Mouse (Mus musculus): ENCODE results near the gene Adgrl2. TPM values are rescaled to one million over a fixed set of nuclear protein-coding genes. Genes with fewer than 3 reads are reported as not detected.

Adgrl2 gene
- polyA plus RNA-seq, 1 experiment from 2014 or later: 83.2 TPM

DNA sequence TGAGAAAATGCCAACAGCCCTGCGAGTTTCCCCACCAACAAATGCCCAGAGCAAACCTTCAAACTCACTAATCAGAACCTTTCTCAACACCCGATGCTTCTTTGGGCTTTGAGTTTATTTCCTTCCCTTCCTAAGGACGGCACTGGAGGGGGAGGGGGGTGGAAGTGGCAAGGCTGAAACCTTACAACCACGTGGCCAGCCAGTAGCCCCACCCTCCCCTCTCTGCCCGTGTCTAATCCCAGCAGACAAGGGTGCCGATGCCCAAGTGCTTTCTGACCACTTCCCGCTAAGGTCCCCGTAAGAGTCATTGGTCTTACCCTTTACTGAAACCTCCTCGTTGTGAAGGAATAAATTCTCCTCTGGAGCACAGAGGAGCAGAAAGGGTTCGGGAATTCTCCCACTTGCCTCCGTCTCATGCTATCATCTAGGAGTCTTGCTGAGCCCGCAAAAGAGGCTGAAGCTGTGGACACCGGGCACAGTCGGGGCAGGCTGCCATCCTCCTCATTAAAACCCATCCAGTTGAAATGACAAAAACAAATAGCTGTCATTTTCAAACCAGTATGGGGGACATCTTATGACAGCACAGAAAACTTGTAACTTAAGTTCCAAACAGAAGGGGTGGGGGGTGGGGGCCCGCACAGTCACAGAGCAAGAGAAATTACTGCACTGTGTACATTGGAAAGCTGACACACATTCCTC lies 30.9 kb downstream of the Adgrl2 start:
- Histone ChIP-seq H3K9me3 (ENCODE audit: low read depth, low read length) (no peaks in the 10 kb centered on the region), H3K27me3 (ENCODE audit: insufficient read depth, low read length) (no peaks in the 10 kb centered on the region), H3K4me2 (peak overlapping the region; percentile 63), H3K4me1 (ENCODE audit: insufficient read depth) (peaks cover 35% of the 10 kb centered on the region), H3K4me3 (ENCODE audit: low read depth, low read length) (peak overlapping the region; percentile 21), H3K36me3 (ENCODE audit: insufficient read depth) (no peaks in the 10 kb centered on the region), H3K9ac (peak overlapping the region; percentile 26; the same call in 1 of the 2 replicates), H3K27ac (ENCODE audit: low read depth) (no peak overlapping the region)
- ATAC-seq (ENCODE audit: insufficient read depth) (peak; percentile 62), DNase-seq (no peak)
- WGBS: 11% methylated on average over 15 of the region's 15 CpGs
- TF ChIP-seq CTCF (IDR thresholded peaks at IDR 0.05; ENCODE audit: low read depth): no peak

DNA sequence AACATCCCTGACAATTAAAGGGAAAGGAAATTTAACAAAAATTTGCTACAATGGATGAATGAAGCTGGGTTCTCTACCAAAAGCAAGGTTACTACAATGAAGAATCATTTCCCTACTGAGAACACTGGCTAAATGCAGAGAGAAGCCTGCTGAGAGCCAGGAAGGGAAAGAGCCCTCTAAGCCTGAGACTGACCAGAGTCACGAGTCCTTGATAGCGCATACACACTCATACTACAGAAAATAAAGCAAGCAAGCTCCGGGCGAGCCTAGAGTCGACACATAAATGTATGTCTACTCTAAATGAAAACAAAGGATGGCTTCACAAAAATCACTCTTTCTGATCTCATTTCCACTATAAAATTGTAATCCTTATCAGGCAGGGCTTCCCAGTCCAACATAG lies 31.6 kb downstream of the Adgrl2 start:
- H3K36me3 ChIP-seq (ENCODE audit: insufficient read depth): no peaks in the 10 kb centered on the region
- no peaks in the 10 kb centered on the region for H3K9me3 ChIP-seq (ENCODE audit: low read depth, low read length)
- 45% methylated on average over 5 of the region's 5 CpGs for WGBS
- peaks cover 35% of the 10 kb centered on the region for H3K4me1 ChIP-seq (ENCODE audit: insufficient read depth)
- peak overlapping the region; percentile 26; the same call in 1 of the 2 replicates for H3K9ac ChIP-seq
- no peak overlapping the region for H3K4me3 ChIP-seq (ENCODE audit: low read depth, low read length)
- ATAC-seq (ENCODE audit: insufficient read depth) (no peak), DNase-seq (no peak)
- H3K4me2 ChIP-seq: peak overlapping the region; percentile 63
- no peaks in the 10 kb centered on the region for H3K27me3 ChIP-seq (ENCODE audit: insufficient read depth, low read length)
- TF ChIP-seq CTCF (IDR thresholded peaks at IDR 0.05; ENCODE audit: low read depth): no peak
- no peak overlapping the region for H3K27ac ChIP-seq (ENCODE audit: low read depth)

DNA sequence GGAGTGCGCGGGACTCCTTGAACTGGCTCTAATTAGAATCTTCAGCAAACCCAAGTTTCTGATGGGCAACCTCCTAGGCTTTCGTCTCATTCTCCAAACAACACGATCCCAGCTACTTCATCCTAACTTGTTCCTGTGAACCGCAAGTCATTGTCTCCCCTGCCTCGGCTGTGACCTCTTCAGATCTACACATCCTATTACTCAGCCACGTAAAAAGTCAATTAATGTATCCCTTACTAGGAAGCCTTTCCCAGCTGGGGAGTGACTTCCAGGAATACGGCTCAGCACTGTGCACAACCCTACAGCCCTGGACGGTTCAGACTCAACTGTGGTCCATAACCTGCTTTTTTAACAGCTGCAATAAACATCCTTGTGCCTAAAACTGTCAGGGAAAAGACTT lies 32.2 kb downstream of the Adgrl2 start:
- no peak for TF ChIP-seq CTCF (IDR thresholded peaks at IDR 0.05; ENCODE audit: low read depth)
- 52% methylated on average over 9 of the region's 9 CpGs for WGBS
- peaks cover 35% of the 10 kb centered on the region for H3K4me1 ChIP-seq (ENCODE audit: insufficient read depth)

DNA sequence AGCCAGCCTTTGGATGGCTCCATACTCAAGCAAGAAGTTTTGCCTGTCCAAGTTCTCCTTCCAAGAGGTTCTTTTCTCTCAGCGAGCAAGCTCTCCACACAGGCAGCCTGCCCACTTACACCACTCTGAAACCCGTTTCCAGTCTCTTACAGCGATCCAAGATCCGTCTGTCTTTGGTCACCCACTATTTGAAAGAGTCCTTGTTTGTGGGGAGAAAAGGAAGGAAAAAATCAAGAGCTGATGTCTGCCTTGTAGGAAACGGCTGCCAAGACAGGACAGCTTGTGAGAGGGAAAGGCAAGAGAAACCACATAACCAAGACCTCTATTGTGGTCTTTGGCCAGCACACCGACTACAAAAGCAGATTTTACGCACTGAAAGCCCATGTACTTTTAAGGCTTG lies 33.5 kb downstream of the Adgrl2 start:
- H3K4me1 ChIP-seq (ENCODE audit: insufficient read depth): peaks cover 35% of the 10 kb centered on the region
- no peak overlapping the region for H3K9ac ChIP-seq
- TF ChIP-seq CTCF (IDR thresholded peaks at IDR 0.05; ENCODE audit: low read depth): no peak
- H3K4me2 ChIP-seq: no peak overlapping the region
- ATAC-seq (ENCODE audit: insufficient read depth) (no peak), DNase-seq (no peak)
- 70% methylated on average over 7 of the region's 7 CpGs for WGBS
- H3K27ac ChIP-seq (ENCODE audit: low read depth): no peak overlapping the region
- no peak overlapping the region for H3K4me3 ChIP-seq (ENCODE audit: low read depth, low read length)
- no peaks in the 10 kb centered on the region for H3K27me3 ChIP-seq (ENCODE audit: insufficient read depth, low read length)
- peaks cover under 1% of the 10 kb centered on the region; the same call in 1 of the 2 replicates for H3K36me3 ChIP-seq (ENCODE audit: insufficient read depth)
- no peaks in the 10 kb centered on the region for H3K9me3 ChIP-seq (ENCODE audit: low read depth, low read length)

More for the DNA sequence above, 32.2 kb downstream of the Adgrl2 start:
- DNase-seq (no peak), ATAC-seq (ENCODE audit: insufficient read depth) (no peak)
- Histone ChIP-seq H3K4me2 (no peak overlapping the region; the same call in 1 of the 2 replicates), H3K27ac (ENCODE audit: low read depth) (no peak overlapping the region), H3K27me3 (ENCODE audit: insufficient read depth, low read length) (no peaks in the 10 kb centered on the region), H3K4me3 (ENCODE audit: low read depth, low read length) (no peak overlapping the region), H3K9ac (no peak overlapping the region), H3K36me3 (ENCODE audit: insufficient read depth) (no peaks in the 10 kb centered on the region), H3K9me3 (ENCODE audit: low read depth, low read length) (no peaks in the 10 kb centered on the region)

DNA sequence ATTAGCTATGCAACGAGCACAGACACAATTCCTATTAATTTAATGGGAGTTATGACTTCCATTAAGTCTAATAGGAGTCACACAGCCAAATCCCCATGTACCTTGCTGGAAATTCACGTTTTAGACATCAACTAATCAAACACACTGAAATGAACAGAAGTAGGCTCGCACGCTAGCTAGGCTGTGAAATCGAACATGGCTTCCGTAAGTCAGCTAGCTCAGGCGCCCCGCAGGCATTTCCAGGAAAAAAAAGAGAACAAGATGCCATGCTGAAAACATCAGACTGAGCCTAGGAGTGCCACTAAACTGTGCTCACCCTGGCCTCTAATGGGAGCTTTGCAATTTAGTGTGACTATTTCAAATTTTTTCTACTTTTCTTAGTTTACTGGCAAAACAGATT lies 40.6 kb downstream of the Adgrl2 start:
- Histone ChIP-seq H3K4me2 (no peak overlapping the region), H3K27me3 (ENCODE audit: insufficient read depth, low read length) (no peaks in the 10 kb centered on the region), H3K9ac (no peak overlapping the region), H3K4me1 (ENCODE audit: insufficient read depth) (no peaks in the 10 kb centered on the region), H3K36me3 (ENCODE audit: insufficient read depth) (peaks cover 7% of the 10 kb centered on the region; the same call in 1 of the 2 replicates), H3K4me3 (ENCODE audit: low read depth, low read length) (no peak overlapping the region), H3K27ac (ENCODE audit: low read depth) (no peak overlapping the region), H3K9me3 (ENCODE audit: low read depth, low read length) (no peaks in the 10 kb centered on the region)
- DNase-seq (no peak), ATAC-seq (ENCODE audit: insufficient read depth) (no peak)
- no peak for TF ChIP-seq CTCF (IDR thresholded peaks at IDR 0.05; ENCODE audit: low read depth)
- 83% methylated on average over 8 of the region's 8 CpGs for WGBS

DNA sequence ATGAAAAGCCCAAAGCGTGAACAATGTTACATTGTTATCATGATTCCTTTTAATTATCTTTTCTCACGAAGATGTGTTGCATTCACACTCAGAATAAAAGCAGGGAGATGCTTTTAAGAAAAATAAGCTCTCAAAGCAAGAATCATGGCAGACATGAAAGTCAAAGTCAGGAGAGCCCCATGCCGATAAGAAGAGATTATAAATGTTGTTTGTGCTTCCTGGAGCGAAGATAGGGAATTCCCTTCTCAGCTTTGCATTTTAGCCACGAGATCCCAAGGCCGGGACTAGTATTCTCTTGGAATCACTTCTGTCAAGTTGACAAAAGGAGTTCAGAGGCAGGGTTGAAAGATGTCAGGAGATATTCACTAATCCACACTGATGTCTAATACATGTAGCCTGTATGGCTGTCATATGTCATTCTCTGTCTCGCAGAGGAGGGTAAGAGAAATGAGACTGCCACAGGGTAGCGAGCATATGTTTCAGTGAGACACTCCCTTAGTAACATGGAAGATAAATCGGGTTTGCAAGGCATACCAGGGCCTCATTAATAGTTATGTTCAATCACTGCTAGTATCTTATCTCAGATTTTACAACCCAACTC lies 42.5 kb downstream of the Adgrl2 start:
- no peak for TF ChIP-seq CTCF (IDR thresholded peaks at IDR 0.05; ENCODE audit: low read depth)
- DNase-seq: no peak
- Histone ChIP-seq H3K36me3 (ENCODE audit: insufficient read depth) (peaks cover 7% of the 10 kb centered on the region; the same call in 1 of the 2 replicates), H3K27me3 (ENCODE audit: insufficient read depth, low read length) (no peaks in the 10 kb centered on the region), H3K9ac (no peak overlapping the region), H3K27ac (ENCODE audit: low read depth) (no peak overlapping the region), H3K9me3 (ENCODE audit: low read depth, low read length) (no peaks in the 10 kb centered on the region), H3K4me3 (ENCODE audit: low read depth, low read length) (no peak overlapping the region), H3K4me1 (ENCODE audit: insufficient read depth) (no peaks in the 10 kb centered on the region), H3K4me2 (no peak overlapping the region)
- WGBS: 56% methylated on average over 9 of the region's 9 CpGs
- no peak for ATAC-seq (ENCODE audit: insufficient read depth)

DNA sequence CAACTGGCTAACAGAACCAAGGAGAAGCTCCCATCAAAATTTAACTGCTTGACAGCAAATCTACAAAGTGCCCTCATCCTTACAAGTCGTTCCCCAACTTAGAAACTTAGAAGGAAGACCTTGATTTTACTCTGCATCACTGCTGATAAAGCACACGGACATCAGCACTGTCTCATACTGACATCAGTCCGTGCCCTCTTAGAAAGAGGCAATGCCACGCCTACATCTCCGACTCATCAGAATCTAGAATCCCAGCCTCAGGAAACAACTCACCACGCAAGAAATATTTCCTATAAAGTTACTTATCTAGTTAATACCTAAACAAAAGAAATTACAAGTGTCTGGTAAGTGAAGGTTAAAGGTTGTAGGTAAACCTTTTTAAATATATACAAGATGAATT lies 43.1 kb downstream of the Adgrl2 start:
- DNase-seq (no peak), ATAC-seq (ENCODE audit: insufficient read depth) (no peak)
- H3K4me2 ChIP-seq: no peak overlapping the region
- H3K36me3 ChIP-seq (ENCODE audit: insufficient read depth): peaks cover 7% of the 10 kb centered on the region; the same call in 1 of the 2 replicates
- H3K27ac ChIP-seq (ENCODE audit: low read depth): no peak overlapping the region
- 65% methylated on average over 6 of the region's 6 CpGs for WGBS
- H3K4me3 ChIP-seq (ENCODE audit: low read depth, low read length): no peak overlapping the region
- no peaks in the 10 kb centered on the region for H3K27me3 ChIP-seq (ENCODE audit: insufficient read depth, low read length)
- H3K9ac ChIP-seq: no peak overlapping the region
- H3K9me3 ChIP-seq (ENCODE audit: low read depth, low read length): no peaks in the 10 kb centered on the region
- no peaks in the 10 kb centered on the region for H3K4me1 ChIP-seq (ENCODE audit: insufficient read depth)
- no peak for TF ChIP-seq CTCF (IDR thresholded peaks at IDR 0.05; ENCODE audit: low read depth)
